Mouse (Mus musculus): ENCODE measurements at regions not wholly inside any gene's neighbourhood (a gene's known extent, or its start where the extent isn't known, plus 50 kb on each side); places are given as distances from the start of the nearest gene placed in this dataset.

DNA sequence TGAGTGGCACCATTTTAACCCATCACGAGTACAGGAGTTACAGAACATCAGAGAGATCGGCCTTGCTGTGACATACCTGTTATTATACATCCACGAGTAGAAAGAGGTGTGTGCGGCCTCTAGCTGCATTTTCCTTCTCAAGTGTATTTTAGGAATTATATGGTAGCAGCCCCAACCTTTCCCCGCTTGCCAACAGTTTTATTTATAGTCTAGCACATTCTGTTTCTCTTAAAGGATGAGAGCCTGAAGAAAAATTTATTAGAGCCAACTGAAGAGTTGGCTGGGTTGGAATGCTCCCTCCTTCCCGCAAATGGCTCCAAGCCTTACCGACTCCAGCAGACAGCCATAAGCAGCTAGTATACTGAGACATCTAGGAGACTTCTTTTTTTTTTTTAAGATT, 67.0 kb upstream of the Frmd4b start:
- Histone ChIP-seq H3K9me3 (replicated peaks; ENCODE audit: low read length) (no peaks in the 10 kb centered on the region), H3K4me3 (replicated peaks in 1 of 3; ENCODE audit: low read depth in 2 of 3, low read length in 2 of 3, poor library complexity in 1 of 3) (no peak overlapping the region), H3K79me2 (replicated peaks; ENCODE audit: control insufficient read depth, extremely low read depth, insufficient read depth, poor library complexity, severe bottlenecking) (no peaks in the 10 kb centered on the region), H3K27ac (ENCODE audit: insufficient read depth, low read depth) (no peak overlapping the region), H3K4me1 (ENCODE audit: control insufficient read depth in 1 of 2, insufficient read depth in 2 of 2) (no peaks in the 10 kb centered on the region), H3K9ac (ENCODE audit: insufficient read depth, low read depth) (no peak overlapping the region), H3K36me3 (replicated peaks in 1 of 2; ENCODE audit: control insufficient read depth in 1 of 2, insufficient read depth in 1 of 2, low read length in 1 of 2) (no peaks in the 10 kb centered on the region), H3K4me2 (ENCODE audit: insufficient read depth, low read depth, poor library complexity, severe bottlenecking) (no peak overlapping the region), H3K27me3 (replicated peaks) (no peaks in the 10 kb centered on the region)
- DNase-seq (ENCODE audit: extremely low read depth): no peak
- TF ChIP-seq JUND (conservative IDR thresholded peaks at IDR 0.05; ENCODE audit: low read depth, low read length): no peak
- in situ Hi-C loops (cut with MboI; ENCODE audit: low pct_ligation_motif_present, low pct_unique_long_range_greater_than_20kb, low sequenced_read_pairs): no loop called here
- dilution Hi-C loops (cut with MboI; ENCODE audit: extremely low pct_ligation_motif_present, extremely low pct_unique_long_range_greater_than_20kb, low sequenced_read_pairs): no loop called here

DNA sequence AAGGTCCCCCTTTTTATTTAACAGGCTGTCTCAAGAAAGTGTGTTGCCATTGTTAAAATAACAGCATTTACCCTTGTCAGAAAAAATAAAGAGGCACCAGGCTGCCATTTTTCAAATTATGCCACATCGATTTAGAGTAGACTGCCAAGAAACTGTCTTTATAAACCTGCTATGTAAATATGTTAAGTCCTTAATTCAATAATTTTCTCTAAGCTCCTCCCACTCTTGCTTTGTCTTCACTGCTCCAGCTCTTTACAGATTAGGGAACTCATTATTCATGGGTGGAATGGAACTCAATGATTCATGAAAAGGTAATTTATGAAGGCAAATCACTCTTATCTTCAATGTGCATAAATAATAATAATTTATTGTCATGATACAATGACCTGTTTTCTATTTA, 64.9 kb upstream of the Frmd4b start:
- dilution Hi-C loops (cut with MboI; ENCODE audit: extremely low pct_ligation_motif_present, extremely low pct_unique_long_range_greater_than_20kb, low sequenced_read_pairs): no loop called here
- Histone ChIP-seq H3K9me3 (replicated peaks; ENCODE audit: low read length) (peaks cover 4% of the 10 kb centered on the region), H3K4me1 (ENCODE audit: control insufficient read depth in 1 of 2, insufficient read depth in 2 of 2) (no peaks in the 10 kb centered on the region), H3K4me2 (ENCODE audit: insufficient read depth, low read depth, poor library complexity, severe bottlenecking) (no peak overlapping the region), H3K9ac (ENCODE audit: insufficient read depth, low read depth) (no peak overlapping the region), H3K4me3 (replicated peaks in 1 of 3; ENCODE audit: low read depth in 2 of 3, low read length in 2 of 3, poor library complexity in 1 of 3) (no peak overlapping the region), H3K36me3 (replicated peaks in 1 of 2; ENCODE audit: control insufficient read depth in 1 of 2, insufficient read depth in 1 of 2, low read length in 1 of 2) (no peaks in the 10 kb centered on the region), H3K79me2 (replicated peaks; ENCODE audit: control insufficient read depth, extremely low read depth, insufficient read depth, poor library complexity, severe bottlenecking) (no peaks in the 10 kb centered on the region), H3K27ac (ENCODE audit: insufficient read depth, low read depth) (no peak overlapping the region), H3K27me3 (replicated peaks) (no peaks in the 10 kb centered on the region)
- DNase-seq (ENCODE audit: extremely low read depth): no peak
- in situ Hi-C loops (cut with MboI; ENCODE audit: low pct_ligation_motif_present, low pct_unique_long_range_greater_than_20kb, low sequenced_read_pairs): no loop called here
- no peak for TF ChIP-seq IRF4 (IDR thresholded peaks at IDR 0.05; ENCODE audit: low read depth, low read length)
- TF ChIP-seq MEF2A (IDR thresholded peaks at IDR 0.05; ENCODE audit: borderline replicate concordance, low read depth, low read length): no peak
- no peak for TF ChIP-seq MAZ (IDR thresholded peaks at IDR 0.05; ENCODE audit: low read depth, low read length)
- TF ChIP-seq MYC (IDR thresholded peaks at IDR 0.05; ENCODE audit: low read depth, low read length): no peak
- no peak for TF ChIP-seq MXI1 (IDR thresholded peaks at IDR 0.05; ENCODE audit: low read depth, low read length)
- no peak for TF ChIP-seq CHD1 (IDR thresholded peaks at IDR 0.05; ENCODE audit: low read depth, low read length)
- TF ChIP-seq RCOR1 (conservative IDR thresholded peaks at IDR 0.05; ENCODE audit: low read depth, low read length): no peak
- no peak for TF ChIP-seq JUND (conservative IDR thresholded peaks at IDR 0.05; ENCODE audit: low read depth, low read length)
- TF ChIP-seq CTCF (conservative IDR thresholded peaks at IDR 0.05 in 1 of 2, IDR thresholded peaks at IDR 0.05 in 1 of 2; ENCODE audit: low read depth in 2 of 2, low read length in 2 of 2): no peak

DNA sequence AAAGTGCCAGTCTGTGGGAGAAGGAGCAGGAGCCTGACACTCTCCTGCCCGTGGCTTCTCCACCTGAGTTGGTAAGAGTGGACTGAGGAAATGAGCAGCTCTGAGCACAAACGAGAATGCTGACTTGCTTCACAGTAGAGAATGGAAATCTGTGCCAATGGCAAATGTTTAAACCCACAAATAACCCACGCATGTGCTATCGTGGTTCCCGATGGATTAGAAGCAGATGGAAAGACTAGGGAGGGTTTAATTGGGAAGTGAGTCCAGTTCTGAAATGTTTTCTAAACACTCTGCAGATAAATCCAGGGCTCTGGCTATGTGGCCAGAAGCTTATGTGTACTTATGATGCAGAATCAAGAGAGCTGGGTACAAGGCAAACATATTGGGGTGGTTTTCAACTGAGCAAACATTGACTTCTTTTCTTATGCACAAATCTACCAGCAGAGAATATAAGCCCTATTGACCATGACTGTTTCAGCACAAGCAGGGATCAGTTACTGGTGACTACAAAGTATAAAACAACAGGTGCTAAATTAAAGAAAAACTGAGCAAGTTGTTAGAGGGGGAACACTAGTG, 57.9 kb upstream of the Frmd4b start:
- in situ Hi-C loops (cut with MboI; ENCODE audit: low pct_ligation_motif_present, low pct_unique_long_range_greater_than_20kb, low sequenced_read_pairs) (no loop called here), dilution Hi-C loops (cut with MboI; ENCODE audit: extremely low pct_ligation_motif_present, extremely low pct_unique_long_range_greater_than_20kb, low sequenced_read_pairs) (no loop called here)
- TF ChIP-seq JUND (conservative IDR thresholded peaks at IDR 0.05; ENCODE audit: low read depth, low read length) (no peak), POLR2A (IDR thresholded peaks at IDR 0.05; ENCODE audit: low read depth, low read length) (no peak), ZC3H11A (IDR thresholded peaks at IDR 0.05; ENCODE audit: low read depth, low read length) (no peak), UBTF (IDR thresholded peaks at IDR 0.05; ENCODE audit: low read depth, low read length) (no peak), E2F4 (IDR thresholded peaks at IDR 0.05; ENCODE audit: insufficient replicate concordance, low read depth, low read length) (no peak), MAX (IDR thresholded peaks at IDR 0.05; ENCODE audit: low read length) (no peak), GABPA (IDR thresholded peaks at IDR 0.05; ENCODE audit: insufficient replicate concordance, low read depth, low read length) (no peak), KAT2A (IDR thresholded peaks at IDR 0.05; ENCODE audit: insufficient replicate concordance, low read length) (no peak), MAZ (IDR thresholded peaks at IDR 0.05; ENCODE audit: low read depth, low read length) (no peak), RAD21 (IDR thresholded peaks at IDR 0.05; ENCODE audit: low read depth, low read length) (no peak), NELFE (IDR thresholded peaks at IDR 0.05; ENCODE audit: low read depth, low read length) (no peak), IRF4 (IDR thresholded peaks at IDR 0.05; ENCODE audit: low read depth, low read length) (no peak), JUN (IDR thresholded peaks at IDR 0.05; ENCODE audit: insufficient read depth, low read depth, low read length) (no peak), USF2 (conservative IDR thresholded peaks at IDR 0.05; ENCODE audit: low read depth, low read length) (no peak), NRF1 (IDR thresholded peaks at IDR 0.05; ENCODE audit: low read depth, low read length) (no peak), ZKSCAN1 (IDR thresholded peaks at IDR 0.05; ENCODE audit: borderline replicate concordance, low read depth, low read length) (no peak), SMC3 (IDR thresholded peaks at IDR 0.05; ENCODE audit: low read depth, low read length) (no peak)

More for the DNA sequence above, 57.9 kb upstream of the Frmd4b start:
- H3K4me2 ChIP-seq (ENCODE audit: insufficient read depth, low read depth, poor library complexity, severe bottlenecking): no peak overlapping the region
- H3K9ac ChIP-seq (ENCODE audit: insufficient read depth, low read depth): no peak overlapping the region
- DNase-seq (ENCODE audit: extremely low read depth): no peak
- H3K27ac ChIP-seq (ENCODE audit: insufficient read depth, low read depth): no peak overlapping the region
- no peaks in the 10 kb centered on the region for H3K79me2 ChIP-seq (replicated peaks; ENCODE audit: control insufficient read depth, extremely low read depth, insufficient read depth, poor library complexity, severe bottlenecking)
- peaks cover 4% of the 10 kb centered on the region for H3K9me3 ChIP-seq (replicated peaks; ENCODE audit: low read length)
- no peaks in the 10 kb centered on the region for H3K4me1 ChIP-seq (ENCODE audit: control insufficient read depth in 1 of 2, insufficient read depth in 2 of 2)
- no peaks in the 10 kb centered on the region for H3K36me3 ChIP-seq (replicated peaks in 1 of 2; ENCODE audit: control insufficient read depth in 1 of 2, insufficient read depth in 1 of 2, low read length in 1 of 2)
- no peak overlapping the region for H3K4me3 ChIP-seq (replicated peaks in 1 of 3; ENCODE audit: low read depth in 2 of 3, low read length in 2 of 3, poor library complexity in 1 of 3)
- no peaks in the 10 kb centered on the region for H3K27me3 ChIP-seq (replicated peaks)
